Mouse (Mus musculus) embryonic stem cell, embryonic (primary cell): ENCODE data around the gene Akirin1.

ENCODE experiments used
- CTCF ChIA-PET, 4 experiments: fragments of 300-600 bp in 2 of 4; fragments of 350-600 bp in 2 of 4; sonication (Branson Sonifier 250); formaldehyde crosslinking; loops; one replicate each; lab custom pipeline; 2022; ENCODE audit warnings: inconsistent platforms in 2 of 4; lab: Charles Lee
- POLR2A ChIA-PET, 4 experiments: fragments of 300-600 bp in 2 of 4; fragments of 350-600 bp in 2 of 4; sonication (Branson Sonifier 250); formaldehyde crosslinking; loops; one replicate each; lab custom pipeline; 2022; ENCODE audit warnings: antibody characterized with exemption in 4 of 4, inconsistent platforms in 1 of 4; lab: Charles Lee

The Akirin1 gene

GRCm38 (mm10) chr4:123738708-123739107 is 11.4 kb downstream of the Akirin1 start:
- ChIA-PET POLR2A (interaction anchor here in 3 of 4 experiments (0.7 to 1.3 kb wide), 5 partner anchors 9 to 929 kb away, joined by 3 to 6 read pairs (median 3); no protein-coding TSS in a partner anchor), CTCF (interaction anchor here in 1 of 4 experiments (0.6 kb wide), 1 partner anchor 999 kb away, joined by 3 read pairs; no protein-coding TSS in a partner anchor)

- CTCF ChIA-PET, result interaction anchor here in 1 of 4 experiments (0.5 to 1.4 kb wide), 2 partner anchors 10 to 12 kb away, joined by 3 to 5 read pairs; no protein-coding TSS in a partner anchor
Measured at GRCm38 (mm10) chr4:123733532-123733931, 16.6 kb downstream of the Akirin1 start.

GRCm38 (mm10) chr4:123732921-123733320 is 17.2 kb downstream of the Akirin1 start:
- POLR2A ChIA-PET, result interaction anchor here (0.6 to 4.9 kb wide), 11 partner anchors 9 to 27 kb away, joined by 3 to 56 read pairs (median 4); partner anchors contain the start of gene Ndufs5 (in 1 of the 4)
- CTCF ChIA-PET, result interaction anchor here in 1 of 4 experiments (0.5 to 1.4 kb wide), 2 partner anchors 11 to 12 kb away, joined by 3 to 5 read pairs; no protein-coding TSS in a partner anchor

More at GRCm38 (mm10) chr4:123733532-123733931, 16.6 kb downstream of the Akirin1 start:
- POLR2A ChIA-PET, result interaction anchor here (0.6 to 4.9 kb wide), 10 partner anchors 9 to 27 kb away, joined by 3 to 56 read pairs (median 4); partner anchors contain the start of gene Ndufs5 (in 1 of the 4)

GRCm38 (mm10) chr4:123732163-123732910 is 17.8 kb downstream of the Akirin1 start:
- POLR2A ChIA-PET, result interaction anchor here in 3 of 4 experiments (1.2 to 4.9 kb wide), 8 partner anchors 10 to 15 kb away, joined by 3 to 56 read pairs (median 8); partner anchors contain the start of gene Ndufs5 (in 2 of the 3)

GRCm38 (mm10) chr4:123721761-123722160 is 28.4 kb downstream of the Akirin1 start:
- POLR2A ChIA-PET, result interaction anchor here (0.6 to 3.5 kb wide), 26 partner anchors 9 to 428 kb away, joined by 3 to 56 read pairs (median 4); partner anchors contain the start of genes Akirin1 (in 1 of the 4) and Rragc (in 1 of the 4)
- CTCF ChIA-PET, result interaction anchor here in 2 of 4 experiments (0.8 to 1.7 kb wide), 4 partner anchors 9 to 23 kb away, joined by 3 to 10 read pairs (median 6); no protein-coding TSS in a partner anchor

More at GRCm38 (mm10) chr4:123732163-123732910, 17.8 kb downstream of the Akirin1 start:
- CTCF ChIA-PET, result interaction anchor here in 1 of 4 experiments (1.0 kb wide), 1 partner anchor 144 kb away, joined by 4 read pairs; no protein-coding TSS in a partner anchor

GRCm38 (mm10) chr4:123718434-123718780 is 31.7 kb downstream of the Akirin1 start:
- POLR2A ChIA-PET, result interaction anchor here in 3 of 4 experiments (0.6 to 2.1 kb wide), 12 partner anchors 13 to 153 kb away, joined by 3 to 9 read pairs (median 4); no protein-coding TSS in a partner anchor
- CTCF ChIA-PET, result interaction anchor here in 2 of 4 experiments (0.7 to 1.5 kb wide), 3 partner anchors 12 to 183 kb away, joined by 3 read pairs; no protein-coding TSS in a partner anchor

GRCm38 (mm10) chr4:123717574-123718433 is 32.3 kb downstream of the Akirin1 start, which contains the start of gene Ndufs5:
Ndufs5 (minus strand) TSS chr4:123718202.
- ChIA-PET CTCF (interaction anchor here in 2 of 4 experiments (0.7 to 1.5 kb wide), 3 partner anchors 13 to 182 kb away, joined by 3 read pairs; no protein-coding TSS in a partner anchor), POLR2A (interaction anchor here in 3 of 4 experiments (0.6 to 2.1 kb wide), 18 partner anchors 13 to 991 kb away, joined by 3 to 9 read pairs (median 4); no protein-coding TSS in a partner anchor)

GRCm38 (mm10) chr4:123712431-123712830 is 37.7 kb downstream of the Akirin1 start:
- POLR2A ChIA-PET, result interaction anchor here in 2 of 4 experiments (1.1 to 1.3 kb wide), 2 partner anchors 10 to 22 kb away, joined by 3 to 4 read pairs; no protein-coding TSS in a partner anchor
- CTCF ChIA-PET, result no interaction called here

- POLR2A ChIA-PET, result interaction anchor here in 2 of 4 experiments (0.6 to 2.0 kb wide), 3 partner anchors 21 to 41 kb away, joined by 3 to 4 read pairs (median 4); no protein-coding TSS in a partner anchor
- CTCF ChIA-PET, result no interaction called here
Measured at GRCm38 (mm10) chr4:123707340-123707739, 42.8 kb downstream of the Akirin1 start.

GRCm38 (mm10) chr4:123705340-123705739 is 44.8 kb downstream of the Akirin1 start:
- ChIA-PET CTCF (interaction anchor here in 1 of 4 experiments (0.7 to 0.9 kb wide), 2 partner anchors 16 to 39 kb away, joined by 3 read pairs; no protein-coding TSS in a partner anchor), POLR2A (interaction anchor here in 2 of 4 experiments (1.1 to 1.6 kb wide), 3 partner anchors 15 to 31 kb away, joined by 3 to 4 read pairs (median 3); no protein-coding TSS in a partner anchor)

GRCm38 (mm10) chr4:123693384-123693783 is 56.8 kb downstream of the Akirin1 start:
- CTCF ChIA-PET, result no interaction called here
- POLR2A ChIA-PET, result interaction anchor here in 2 of 4 experiments (1.0 to 3.9 kb wide), 2 partner anchors 26 to 27 kb away, joined by 3 to 19 read pairs; no protein-coding TSS in a partner anchor

GRCm38 (mm10) chr4:123692071-123692470 is 58.1 kb downstream of the Akirin1 start:
- ChIA-PET POLR2A (interaction anchor here in 2 of 4 experiments (0.8 to 3.9 kb wide), 8 partner anchors 11 to 108 kb away, joined by 3 to 22 read pairs (median 12); no protein-coding TSS in a partner anchor), CTCF (no interaction called here)

- ChIA-PET CTCF (interaction anchor here in 3 of 4 experiments (0.6 to 1.4 kb wide), 7 partner anchors 22 to 336 kb away, joined by 3 to 5 read pairs (median 3); no protein-coding TSS in a partner anchor), POLR2A (interaction anchor here (0.7 to 3.9 kb wide), 46 partner anchors 11 to 358 kb away, joined by 3 to 22 read pairs (median 4); partner anchors contain the start of genes Akirin1 (in 1 of the 4) and Ndufs5 (in 1 of the 4))
Measured at GRCm38 (mm10) chr4:123690311-123690710, 59.8 kb downstream of the Akirin1 start.

GRCm38 (mm10) chr4:123687025-123687781 is 62.9 kb downstream of the Akirin1 start:
- ChIA-PET POLR2A (interaction anchor here in 3 of 4 experiments (0.5 to 1.3 kb wide), 14 partner anchors 9 to 81 kb away, joined by 3 to 6 read pairs (median 3); no protein-coding TSS in a partner anchor), CTCF (interaction anchor here in 1 of 4 experiments (1.3 kb wide), 1 partner anchor 20 kb away, joined by 3 read pairs; no protein-coding TSS in a partner anchor)

GRCm38 (mm10) chr4:123686368-123687024 is 63.6 kb downstream of the Akirin1 start:
- ChIA-PET POLR2A (interaction anchor here in 3 of 4 experiments (0.5 to 2.5 kb wide), 19 partner anchors 8 to 143 kb away, joined by 3 to 28 read pairs (median 5); no protein-coding TSS in a partner anchor), CTCF (interaction anchor here in 2 of 4 experiments (0.8 to 1.3 kb wide), 3 partner anchors 11 to 99 kb away, joined by 3 read pairs; no protein-coding TSS in a partner anchor)
